Mouse (Mus musculus): ENCODE results near the gene Klri1. TPM values are rescaled to one million over a fixed set of nuclear protein-coding genes. Genes with fewer than 3 reads are reported as not detected.

The Klri1 gene
- polyA plus RNA-seq, 1 experiment from 2014 or later, result not detected

Small RNA genes within 50 kb of the gene (microRNA-seq; reads per million reads assigned to microRNA genes)
- gene Mir680-1, result not detected

Other genes with a start within 250 kb of the Klri1 start
- gene Olr1, start 210.0 kb downstream of the Klri1 start, polyA plus RNA-seq (2015; fragmentation: Nextera tagmentation; extraction: Ambion mirVana), result 0.56 and 0.70 TPM in 2 replicates
- gene Tmem52b, start 204.6 kb downstream of the Klri1 start, polyA plus RNA-seq (2015; fragmentation: Nextera tagmentation; extraction: Ambion mirVana), result not detected in 2 replicates
- gene Gabarapl1, start 184.0 kb downstream of the Klri1 start, polyA plus RNA-seq (2015; fragmentation: Nextera tagmentation; extraction: Ambion mirVana), result 37.3 and 38.5 TPM in 2 replicates
- gene Klre1, start 139.2 kb downstream of the Klri1 start, polyA plus RNA-seq (2015; fragmentation: Nextera tagmentation; extraction: Ambion mirVana), result 0.45 and 0.60 TPM in 2 replicates
- gene Klrd1, start 125.3 kb downstream of the Klri1 start, polyA plus RNA-seq (2015; fragmentation: Nextera tagmentation; extraction: Ambion mirVana), result 2.1 and 2.7 TPM in 2 replicates
- 2.3 and 2.5 TPM in 2 replicates for gene Klrk1, start 93.3 kb downstream of the Klri1 start, polyA plus RNA-seq (2015; fragmentation: Nextera tagmentation; extraction: Ambion mirVana)
- gene Klrc3, start 73.8 kb downstream of the Klri1 start, polyA plus RNA-seq (2015; fragmentation: Nextera tagmentation; extraction: Ambion mirVana), result not detected in 2 replicates
- 0.14 and 0.27 TPM in 2 replicates for gene Klrc2, start 56.4 kb downstream of the Klri1 start, polyA plus RNA-seq (2015; fragmentation: Nextera tagmentation; extraction: Ambion mirVana)
- 1.2 and 1.8 TPM in 2 replicates for gene Klrc1, start 38.2 kb downstream of the Klri1 start, polyA plus RNA-seq (2015; fragmentation: Nextera tagmentation; extraction: Ambion mirVana)
- 0.07 and 0.13 TPM in 2 replicates for gene Klri2, start 23.4 kb upstream of the Klri1 start, polyA plus RNA-seq (2015; fragmentation: Nextera tagmentation; extraction: Ambion mirVana)
- gene Gm156, start 67.1 kb upstream of the Klri1 start, polyA plus RNA-seq (2015; fragmentation: Nextera tagmentation; extraction: Ambion mirVana), result not detected in 2 replicates
- gene Gm17631, start 145.5 kb upstream of the Klri1 start, polyA plus RNA-seq (2015; fragmentation: Nextera tagmentation; extraction: Ambion mirVana), result not detected in 2 replicates
- 0.39 and 0.41 TPM in 2 replicates for gene Klra17, start 159.5 kb upstream of the Klri1 start, polyA plus RNA-seq (2015; fragmentation: Nextera tagmentation; extraction: Ambion mirVana)
- gene Klra5, start 200.5 kb upstream of the Klri1 start, polyA plus RNA-seq (2015; fragmentation: Nextera tagmentation; extraction: Ambion mirVana), result 1.3 and 2.1 TPM in 2 replicates

Measured in liver, postnatal 0 days (tissue).